Mouse (Mus musculus) stomach, postnatal 0 days (tissue): ENCODE measurements around the gene Nagk.

ENCODE experiments used
- CTCF ChIP-seq: IDR thresholded peaks from 2 replicates; pipeline ENCODE4 v1.5.1; 2016; ENCODE audit warnings: antibody characterized with exemption, low read depth, mild to moderate bottlenecking, moderate library complexity
- EP300 ChIP-seq: optimal IDR thresholded peaks from 2 replicates; pipeline ENCODE3; 2016; ENCODE audit warnings: antibody characterized with exemption

DNA sequence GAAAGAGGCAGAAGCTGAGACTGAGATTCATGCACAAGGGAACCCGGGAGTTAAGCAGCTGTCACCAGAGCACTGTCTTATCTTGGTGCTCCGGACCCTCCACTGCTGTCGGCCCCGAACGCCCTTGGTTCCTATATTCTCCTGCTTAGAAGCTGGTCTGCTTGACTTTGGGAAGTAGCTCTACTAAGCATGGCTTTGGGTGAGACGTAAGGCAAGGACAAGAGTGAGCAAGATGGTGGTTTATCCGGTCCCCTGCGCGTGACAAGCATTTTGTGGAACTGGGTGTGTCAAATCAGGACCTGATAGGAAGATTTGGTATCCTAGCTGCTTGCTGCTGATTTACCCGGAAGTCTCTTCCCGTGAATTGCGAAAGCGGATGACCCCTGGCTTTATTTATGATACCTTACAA lies 714 bp downstream of the Nagk start:
- TF ChIP-seq CTCF (no peak), EP300 (no peak)
